Mouse (Mus musculus): ENCODE results near the gene Tradd. TPM values are rescaled to one million over a fixed set of nuclear protein-coding genes. Genes with fewer than 3 reads are reported as not detected.
A peak's percentile ranks its signal among the peaks of the same experiment; 100 is the strongest.

Tradd gene
- total and polyA plus RNA-seq, 3 experiments = 3.9 to 4.9 (median 4.6) TPM

- peak; percentile 35; the same call in 1 of the 2 replicates for TF ChIP-seq EP300 (IDR thresholded peaks at IDR 0.05; ENCODE audit: insufficient read depth, low read depth, low read length)
- peak; percentile 100 for TF ChIP-seq POLR2A (IDR thresholded peaks at IDR 0.05; ENCODE audit: insufficient read depth, low read depth, low read length)
- no peak for TF ChIP-seq CTCF (IDR thresholded peaks at IDR 0.05)
- Histone ChIP-seq H3K9ac (ENCODE audit: low read depth, low read length) (peak within 1 kb of the TSS; percentile 97), H3K27me3 (ENCODE audit: control insufficient read depth, insufficient read depth, low read length) (no peaks in the 10 kb centered on the region), H3K4me3 (peak within 1 kb of the TSS; percentile 82), H3K27ac (peak within 1 kb of the TSS; percentile 87), H3K36me3 (ENCODE audit: control insufficient read depth, insufficient read depth, low read length) (peaks cover 4% of the 10 kb centered on the region; the same call in 1 of the 2 replicates), H3K4me1 (ENCODE audit: control insufficient read depth, insufficient read depth, low read length) (peaks cover 2% of the 10 kb centered on the region; the same call in 1 of the 2 replicates), H3K79me2 (replicated peaks; ENCODE audit: control insufficient read depth, insufficient read depth, low read length) (0 out of 2 replicates have a peak, but pooled peaks cover 1% of the 10 kb centered on the region)
- 3% methylated on average over 34 of the region's 34 CpGs for WGBS
- intact Hi-C loops (cut with DNase I) = loop anchor here (2.0 kb wide), 3 partner anchors 30 to 64 kb away; partner anchors contain the start of genes 4931428F04Rik, B3gnt9 and Cbfb
- peak; percentile 95 to 99 for DNase-seq
Observed at GRCm38 (mm10) chr8:105224413-105225271, 39.8 kb downstream of the Tradd start, which contains the start of gene D230025D16Rik. D230025D16Rik (plus strand) TSS chr8:105225145.

- no peak for TF ChIP-seq POLR2A (IDR thresholded peaks at IDR 0.05; ENCODE audit: insufficient read depth, low read depth, low read length)
- no peak for TF ChIP-seq EP300 (IDR thresholded peaks at IDR 0.05; ENCODE audit: insufficient read depth, low read depth, low read length)
- no peak for TF ChIP-seq CTCF (IDR thresholded peaks at IDR 0.05)
- H3K4me1 ChIP-seq (ENCODE audit: control insufficient read depth, insufficient read depth, low read length) = peaks cover 2% of the 10 kb centered on the region; the same call in 1 of the 2 replicates
- H3K36me3 ChIP-seq (ENCODE audit: control insufficient read depth, insufficient read depth, low read length) = peaks cover 4% of the 10 kb centered on the region; the same call in 1 of the 2 replicates
- H3K27me3 ChIP-seq (ENCODE audit: control insufficient read depth, insufficient read depth, low read length) = no peaks in the 10 kb centered on the region
- intact Hi-C loops (cut with DNase I) = loop anchor here (2.0 kb wide), 3 partner anchors 31 to 65 kb away; partner anchors contain the start of genes 4931428F04Rik, B3gnt9 and Cbfb
- H3K9ac ChIP-seq (ENCODE audit: low read depth, low read length) = no peak overlapping the region
- H3K27ac ChIP-seq = peak overlapping the region; percentile 87
- WGBS = 63% methylated on average over 7 of the region's 7 CpGs
- peak in 1 of 2 experiments; percentile 24 for DNase-seq
- H3K79me2 ChIP-seq (replicated peaks; ENCODE audit: control insufficient read depth, insufficient read depth, low read length) = no peaks in the 10 kb centered on the region
- peak overlapping the region; percentile 82; the same call in 1 of the 2 replicates for H3K4me3 ChIP-seq
Observed at GRCm38 (mm10) chr8:105223850-105224249, 40.6 kb downstream of the Tradd start.

- DNase-seq = no peak
- Histone ChIP-seq H3K27me3 (ENCODE audit: control insufficient read depth, insufficient read depth, low read length) (no peaks in the 10 kb centered on the region), H3K9ac (ENCODE audit: low read depth, low read length) (no peak overlapping the region), H3K27ac (no peak overlapping the region), H3K36me3 (ENCODE audit: control insufficient read depth, insufficient read depth, low read length) (no peaks in the 10 kb centered on the region), H3K79me2 (replicated peaks; ENCODE audit: control insufficient read depth, insufficient read depth, low read length) (no peaks in the 10 kb centered on the region), H3K4me3 (no peak overlapping the region), H3K4me1 (ENCODE audit: control insufficient read depth, insufficient read depth, low read length) (no peaks in the 10 kb centered on the region)
- WGBS = 78% methylated on average over 5 of the region's 5 CpGs
- intact Hi-C loops (cut with DNase I) = loop anchor here (1.0 to 5.0 kb wide), 5 partner anchors 57 to 561 kb away; no protein-coding TSS in a partner anchor
- no peak for TF ChIP-seq EP300 (IDR thresholded peaks at IDR 0.05; ENCODE audit: insufficient read depth, low read depth, low read length)
- no peak for TF ChIP-seq POLR2A (IDR thresholded peaks at IDR 0.05; ENCODE audit: insufficient read depth, low read depth, low read length)
- TF ChIP-seq CTCF (IDR thresholded peaks at IDR 0.05) = peak; percentile 92
Observed at GRCm38 (mm10) chr8:105217926-105218522, 46.4 kb downstream of the Tradd start.

- Histone ChIP-seq H3K36me3 (ENCODE audit: control insufficient read depth, insufficient read depth, low read length) (no peaks in the 10 kb centered on the region; the same call in 1 of the 2 replicates), H3K79me2 (replicated peaks; ENCODE audit: control insufficient read depth, insufficient read depth, low read length) (no peaks in the 10 kb centered on the region), H3K27ac (no peak overlapping the region), H3K27me3 (ENCODE audit: control insufficient read depth, insufficient read depth, low read length) (no peaks in the 10 kb centered on the region), H3K9ac (ENCODE audit: low read depth, low read length) (no peak overlapping the region), H3K4me3 (no peak overlapping the region), H3K4me1 (ENCODE audit: control insufficient read depth, insufficient read depth, low read length) (no peaks in the 10 kb centered on the region)
- TF ChIP-seq CTCF (IDR thresholded peaks at IDR 0.05) = peak; percentile 36; the same call in 1 of the 2 replicates
- TF ChIP-seq POLR2A (IDR thresholded peaks at IDR 0.05; ENCODE audit: insufficient read depth, low read depth, low read length) = no peak
- TF ChIP-seq EP300 (IDR thresholded peaks at IDR 0.05; ENCODE audit: insufficient read depth, low read depth, low read length) = no peak
- 89% methylated on average over 5 of the region's 5 CpGs for WGBS
- intact Hi-C loops (cut with DNase I) = no loop called here
- no peak for DNase-seq
Observed at GRCm38 (mm10) chr8:105214104-105214503, 50.3 kb downstream of the Tradd start.

GRCm38 (mm10) chr8:105209153-105210110 is 55.0 kb downstream of the Tradd start:
- no peak for TF ChIP-seq EP300 (IDR thresholded peaks at IDR 0.05; ENCODE audit: insufficient read depth, low read depth, low read length)
- no peak for TF ChIP-seq CTCF (IDR thresholded peaks at IDR 0.05)
- no peak for TF ChIP-seq POLR2A (IDR thresholded peaks at IDR 0.05; ENCODE audit: insufficient read depth, low read depth, low read length)
- Histone ChIP-seq H3K9ac (ENCODE audit: low read depth, low read length) (no peak overlapping the region), H3K79me2 (replicated peaks; ENCODE audit: control insufficient read depth, insufficient read depth, low read length) (no peaks in the 10 kb centered on the region), H3K36me3 (ENCODE audit: control insufficient read depth, insufficient read depth, low read length) (no peaks in the 10 kb centered on the region; the same call in 1 of the 2 replicates), H3K4me1 (ENCODE audit: control insufficient read depth, insufficient read depth, low read length) (no peaks in the 10 kb centered on the region), H3K27ac (no peak overlapping the region), H3K27me3 (ENCODE audit: control insufficient read depth, insufficient read depth, low read length) (no peaks in the 10 kb centered on the region), H3K4me3 (no peak overlapping the region)
- 66% methylated on average over 1 of the region's 1 CpGs for WGBS
- intact Hi-C loops (cut with DNase I) = no loop called here
- no peak for DNase-seq

Small RNAs within 50 kb of the gene (microRNA-seq; reads per million reads assigned to microRNA genes)
- gene Gm27320 = 0 reads per million in 2 experiments
- 2,286 to 2,907 reads per million in 2 experiments for gene Mir328

Other genes starting within 250 kb of the Tradd start
- gene Ces3a, start 216.0 kb downstream of the Tradd start, total RNA-seq (2021) = not detected
- 0.26 TPM in 1 of 2 replicates, not detected in the other for gene Ces3a, start 216.0 kb downstream of the Tradd start, polyA plus RNA-seq (2012; rRNA removed)
- gene Ces3b, start 180.9 kb downstream of the Tradd start, total RNA-seq (2021) = not detected
- gene Ces3b, start 180.9 kb downstream of the Tradd start, polyA plus RNA-seq (2012; rRNA removed) = 0.32 TPM in 1 of 2 replicates, not detected in the other
- not detected for gene Ces4a, start 132.8 kb downstream of the Tradd start, total RNA-seq (2021)
- not detected in 2 replicates for gene Ces4a, start 132.8 kb downstream of the Tradd start, polyA plus RNA-seq (2012; rRNA removed)
- gene Cbfb, start 93.9 kb downstream of the Tradd start, total RNA-seq (2021) = 10 to 100 TPM; 23.1 to 23.8 TPM
- gene Cbfb, start 93.9 kb downstream of the Tradd start, polyA plus RNA-seq (2012; rRNA removed) = 6.4 and 11.0 TPM in 2 replicates
- gene D230025D16Rik, start 39.5 kb downstream of the Tradd start, total RNA-seq (2021) = 10 to 100 TPM; 19.2 to 20.3 TPM
- 16.5 and 23.7 TPM in 2 replicates for gene D230025D16Rik, start 39.5 kb downstream of the Tradd start, polyA plus RNA-seq (2012; rRNA removed)
- gene B3gnt9, start 9.5 kb downstream of the Tradd start, total RNA-seq (2021) = 1 to 10 TPM; 3.5 to 5.2 TPM
- gene B3gnt9, start 9.5 kb downstream of the Tradd start, polyA plus RNA-seq (2012; rRNA removed) = 7.1 and 8.5 TPM in 2 replicates
- gene Fbxl8, start within 50 bp of the Tradd start, total RNA-seq (2021) = 1 to 10 TPM; 1.8 to 2.5 TPM
- 3.6 and 4.1 TPM in 2 replicates for gene Fbxl8, start within 50 bp of the Tradd start, polyA plus RNA-seq (2012; rRNA removed)
- gene Hsf4, start 5.2 kb upstream of the Tradd start, total RNA-seq (2021) = 1 to 10 TPM; 2.7 to 3.9 TPM
- 4.3 and 5.4 TPM in 2 replicates for gene Hsf4, start 5.2 kb upstream of the Tradd start, polyA plus RNA-seq (2012; rRNA removed)
- 10 to 100 TPM; 19.7 to 23.0 TPM for gene Nol3, start 11.5 kb upstream of the Tradd start, total RNA-seq (2021)
- 17.3 and 19.1 TPM in 2 replicates for gene Nol3, start 11.5 kb upstream of the Tradd start, polyA plus RNA-seq (2012; rRNA removed)
- gene 4931428F04Rik, start 25.3 kb upstream of the Tradd start, total RNA-seq (2021) = 1 to 10 TPM; 1.1 to 1.2 TPM
- 2.1 and 3.5 TPM in 2 replicates for gene 4931428F04Rik, start 25.3 kb upstream of the Tradd start, polyA plus RNA-seq (2012; rRNA removed)
- gene Exoc3l, start 31.5 kb upstream of the Tradd start, total RNA-seq (2021) = 1 to 10 TPM; 3.9 to 4.7 TPM
- 10.5 and 11.8 TPM in 2 replicates for gene Exoc3l, start 31.5 kb upstream of the Tradd start, polyA plus RNA-seq (2012; rRNA removed)
- gene E2f4, start 33.1 kb upstream of the Tradd start, total RNA-seq (2021) = 10 to 100 TPM; 21.1 to 21.5 TPM
- gene E2f4, start 33.1 kb upstream of the Tradd start, polyA plus RNA-seq (2012; rRNA removed) = 61.8 and 62.8 TPM in 2 replicates
- gene Elmo3, start 41.0 kb upstream of the Tradd start, total RNA-seq (2021) = under 1 TPM; 0.70 to 0.73 TPM
- gene Elmo3, start 41.0 kb upstream of the Tradd start, polyA plus RNA-seq (2012; rRNA removed) = 2.8 and 3.5 TPM in 2 replicates
- gene Lrrc29, start 61.7 kb upstream of the Tradd start, total RNA-seq (2021) = 1 to 10 TPM in 1 of 2 experiments, under 1 TPM in 1; 0.93 to 1.1 TPM
- gene Lrrc29, start 61.7 kb upstream of the Tradd start, polyA plus RNA-seq (2012; rRNA removed) = 1.6 and 2.2 TPM in 2 replicates
- 10 to 100 TPM; 24.1 to 26.6 TPM for gene Tmem208, start 61.7 kb upstream of the Tradd start, total RNA-seq (2021)
- 43.6 and 51.9 TPM in 2 replicates for gene Tmem208, start 61.7 kb upstream of the Tradd start, polyA plus RNA-seq (2012; rRNA removed)
- gene Fhod1, start 83.3 kb upstream of the Tradd start, total RNA-seq (2021) = 1 to 10 TPM; 4.4 to 6.9 TPM
- 14.2 and 17.3 TPM in 2 replicates for gene Fhod1, start 83.3 kb upstream of the Tradd start, polyA plus RNA-seq (2012; rRNA removed)
- gene Slc9a5, start 84.2 kb upstream of the Tradd start, total RNA-seq (2021) = under 1 TPM; 0.36 to 0.37 TPM
- gene Slc9a5, start 84.2 kb upstream of the Tradd start, polyA plus RNA-seq (2012; rRNA removed) = 1.7 and 2.1 TPM in 2 replicates
- under 1 TPM in 1 of 2 experiments, not detected in 1; 0.10 TPM for gene Plekhg4, start 108.7 kb upstream of the Tradd start, total RNA-seq (2021)
- 0.20 and 0.29 TPM in 2 replicates for gene Plekhg4, start 108.7 kb upstream of the Tradd start, polyA plus RNA-seq (2012; rRNA removed)
- gene Kctd19, start 148.9 kb upstream of the Tradd start, total RNA-seq (2021) = under 1 TPM; 0.13 to 0.25 TPM
- gene Kctd19, start 148.9 kb upstream of the Tradd start, polyA plus RNA-seq (2012; rRNA removed) = 0.08 and 0.15 TPM in 2 replicates
- under 1 TPM; 0.45 to 0.47 TPM for gene Lrrc36, start 149.0 kb upstream of the Tradd start, total RNA-seq (2021)
- 0.67 and 0.94 TPM in 2 replicates for gene Lrrc36, start 149.0 kb upstream of the Tradd start, polyA plus RNA-seq (2012; rRNA removed)
- gene Tppp3, start 206.9 kb upstream of the Tradd start, total RNA-seq (2021) = 10 to 100 TPM; 35.0 to 48.8 TPM
- gene Tppp3, start 206.9 kb upstream of the Tradd start, polyA plus RNA-seq (2012; rRNA removed) = 73.7 and 89.2 TPM in 2 replicates
- 10 to 100 TPM; 13.0 to 13.3 TPM for gene Zdhhc1, start 232.3 kb upstream of the Tradd start, total RNA-seq (2021)
- gene Zdhhc1, start 232.3 kb upstream of the Tradd start, polyA plus RNA-seq (2012; rRNA removed) = 37.5 and 40.5 TPM in 2 replicates

All from heart, adult 2 months (tissue).